Mouse (Mus musculus) c-Kit-positive CD71-positive TER-119-positive erythroid progenitor cells, embryonic 14.5 days (primary cell): ENCODE results near the gene Cbx4.
"Not testable (repeated sequence)": the region's sequence is repeated elsewhere in the genome, so short reads cannot be mapped to it uniquely, and the experiment has no call there.

Source experiments
- DNase-seq: peaks from one replicate; pipeline ENCODE4 v3.0.0-alpha.2; 2013; ENCODE audit warnings: low spot score

Gene Cbx4

GRCm38 (mm10) chr11:119109415-119110071, 23.5 kb upstream of the Cbx4 start:
- no peak for DNase-seq

GRCm38 (mm10) chr11:119108573-119109263, 22.7 kb upstream of the Cbx4 start:
- DNase-seq = no peak

DNA sequence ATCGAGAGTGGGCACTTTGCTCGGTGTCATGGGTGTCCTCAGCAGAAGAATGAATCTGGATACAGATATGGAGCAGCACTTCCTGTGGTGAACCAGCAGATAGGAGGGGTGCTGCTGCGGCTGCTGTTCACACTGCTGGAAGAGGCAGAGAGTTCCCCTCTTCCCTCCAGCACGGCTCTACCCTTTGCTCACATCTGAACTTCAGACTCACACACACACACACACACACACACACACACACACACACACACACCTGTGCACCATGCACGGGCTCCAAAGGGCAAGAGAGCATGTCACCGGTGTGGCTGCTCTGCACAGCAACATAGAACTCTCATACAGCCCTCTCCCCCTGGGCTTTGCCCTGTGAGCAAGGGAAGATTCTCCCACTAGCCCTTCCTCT, 20.3 kb upstream of the Cbx4 start:
- no peak for DNase-seq

DNA sequence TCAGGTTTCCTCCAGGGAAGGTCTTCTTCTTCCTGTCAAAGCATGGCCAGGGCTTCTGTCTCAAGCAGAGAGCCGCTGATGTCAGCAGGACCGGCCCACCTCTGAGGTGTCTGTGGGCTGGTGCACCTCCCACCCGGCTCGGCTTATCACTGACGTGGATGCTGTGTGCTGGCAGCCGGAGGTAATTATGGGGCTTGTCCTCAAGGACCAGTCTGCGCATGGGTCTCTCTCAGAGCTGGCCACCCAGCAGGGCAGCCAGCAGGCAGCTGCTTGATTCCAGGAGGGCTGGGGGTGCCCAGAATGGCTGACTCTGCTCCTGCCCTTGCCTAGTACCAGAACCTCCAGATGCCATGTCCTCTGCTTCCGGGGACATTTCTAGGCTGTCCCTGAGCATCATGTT, 19.7 kb upstream of the Cbx4 start:
- no peak for DNase-seq

DNA sequence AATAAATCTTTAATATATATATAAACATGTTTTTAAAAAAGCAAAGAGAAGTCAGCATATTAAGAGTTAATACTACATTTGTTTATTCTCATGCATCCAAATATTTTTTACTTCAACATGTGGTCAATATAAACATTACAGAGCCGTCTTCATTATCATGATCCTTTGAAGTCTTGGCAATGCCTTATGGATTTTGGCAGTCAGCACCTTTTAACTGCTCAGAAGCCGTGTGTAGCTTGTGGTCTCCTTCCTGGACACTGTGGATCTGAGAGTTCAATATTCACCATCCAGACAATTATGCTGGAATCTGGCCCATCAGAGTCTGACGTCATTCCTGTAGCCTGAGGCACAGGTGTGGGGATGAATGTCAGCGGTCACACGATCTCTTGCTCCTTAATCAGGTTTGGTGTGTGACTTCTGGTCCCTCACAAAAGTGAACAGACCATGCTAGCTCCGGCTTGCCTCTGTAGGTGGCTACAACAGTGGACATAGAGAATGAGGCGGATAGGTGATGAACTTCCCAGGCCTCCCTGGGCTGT, 19.1 kb upstream of the Cbx4 start:
- no peak for DNase-seq

DNA sequence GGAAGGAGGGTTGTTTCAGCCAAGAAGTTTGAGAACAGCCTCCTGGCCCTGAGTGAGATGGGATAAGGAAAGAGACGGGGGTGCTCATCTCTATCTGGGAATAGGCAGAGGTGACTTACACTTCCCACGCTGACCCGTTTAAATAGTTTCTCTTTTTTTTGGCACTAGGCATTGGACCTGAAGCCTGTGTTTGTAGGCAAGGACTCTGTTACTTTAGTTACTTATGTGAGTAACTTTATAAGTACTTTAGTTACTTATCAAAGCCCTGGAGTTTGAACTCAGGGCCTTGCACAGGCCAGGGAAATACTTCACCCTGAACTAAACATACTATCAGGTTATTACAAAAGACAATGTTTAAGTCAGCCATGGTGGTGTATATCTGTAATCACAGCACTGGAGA, 18.0 kb upstream of the Cbx4 start:
- no peak for DNase-seq

GRCm38 (mm10) chr11:119100355-119100754, 14.3 kb upstream of the Cbx4 start:
- DNase-seq = not testable (repeated sequence)

DNA sequence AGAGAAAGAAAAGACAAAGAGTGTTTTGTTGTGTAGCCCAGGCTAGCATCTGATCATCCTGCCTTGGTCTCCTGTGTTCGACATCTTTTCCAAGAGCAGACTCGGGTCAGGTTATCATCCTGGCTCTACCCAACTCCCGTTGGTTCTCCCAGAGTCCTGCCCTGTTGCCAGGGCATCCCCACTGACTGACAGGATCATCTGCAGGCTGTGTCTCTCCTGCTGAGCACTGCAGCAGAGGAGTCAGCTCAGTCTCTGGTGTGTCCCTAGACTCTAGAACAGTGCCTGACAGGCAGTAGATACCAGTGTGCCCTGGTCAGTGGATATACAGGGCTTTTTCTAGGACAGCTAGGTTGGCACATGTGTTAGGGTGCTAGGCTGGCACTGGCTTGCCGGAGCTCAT, 12.2 kb upstream of the Cbx4 start:
- no peak for DNase-seq

DNA sequence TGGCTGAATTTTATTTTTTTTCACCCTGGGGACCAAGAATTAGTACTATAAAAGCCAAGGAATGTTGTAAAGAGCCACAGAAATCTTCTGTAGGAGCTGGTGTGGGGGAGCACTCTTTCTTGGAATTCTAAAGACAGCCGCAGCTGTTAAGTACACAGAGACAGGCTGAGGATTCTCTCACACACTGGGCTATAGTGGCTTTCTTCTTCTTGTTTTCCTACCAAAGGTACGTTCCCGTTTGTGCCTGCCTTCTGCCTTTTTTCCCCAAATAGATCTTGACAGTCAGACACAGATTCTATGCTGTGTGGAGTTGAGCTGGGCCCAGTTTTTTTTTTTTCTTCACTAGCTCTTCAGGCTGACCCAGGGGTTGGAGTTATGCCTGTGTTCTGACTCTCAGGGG, 9.4 kb upstream of the Cbx4 start:
- DNase-seq = no peak

DNA sequence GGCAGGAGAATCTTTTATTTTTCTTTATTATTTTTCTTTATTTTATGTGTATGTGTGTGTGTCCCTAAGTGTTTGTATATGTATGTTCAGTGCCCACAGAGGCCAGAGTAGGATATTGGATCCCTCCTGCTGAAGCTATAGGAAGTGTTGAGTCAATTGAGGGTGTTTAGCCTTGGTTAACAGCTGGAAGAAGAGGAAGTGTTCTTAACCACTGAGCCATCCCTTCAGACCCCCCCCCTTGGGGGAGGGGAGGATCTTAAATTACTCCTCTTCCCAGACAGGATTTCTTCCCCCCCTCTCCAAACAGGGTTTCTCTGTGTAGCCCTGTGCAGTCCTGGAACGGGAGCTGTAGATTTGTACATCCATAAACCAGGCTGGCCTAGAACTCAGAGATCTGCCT, 7.3 kb upstream of the Cbx4 start:
- DNase-seq = no peak

GRCm38 (mm10) chr11:119092286-119092685, 6.3 kb upstream of the Cbx4 start:
- no peak for DNase-seq

DNA sequence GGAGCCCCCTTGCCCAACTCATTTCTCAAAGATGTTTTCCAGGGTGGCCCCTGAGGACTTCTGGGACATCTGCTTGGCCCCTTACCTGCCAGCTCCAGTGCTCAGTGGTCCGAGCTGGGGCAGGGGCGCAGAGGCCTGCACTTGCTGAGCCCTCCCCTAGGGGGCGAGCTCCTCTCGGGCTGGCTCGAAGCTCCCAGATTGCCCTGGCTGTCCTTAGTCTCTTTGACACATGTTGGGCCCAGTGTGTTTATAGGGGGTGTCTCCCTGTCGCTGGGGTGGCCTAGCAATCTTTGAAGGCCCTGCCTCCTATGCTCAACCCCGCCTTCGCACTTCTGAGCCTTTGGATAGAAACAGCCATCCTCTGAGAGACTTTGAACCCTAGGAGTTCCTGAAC, 5.6 kb upstream of the Cbx4 start:
- no peak for DNase-seq

DNA sequence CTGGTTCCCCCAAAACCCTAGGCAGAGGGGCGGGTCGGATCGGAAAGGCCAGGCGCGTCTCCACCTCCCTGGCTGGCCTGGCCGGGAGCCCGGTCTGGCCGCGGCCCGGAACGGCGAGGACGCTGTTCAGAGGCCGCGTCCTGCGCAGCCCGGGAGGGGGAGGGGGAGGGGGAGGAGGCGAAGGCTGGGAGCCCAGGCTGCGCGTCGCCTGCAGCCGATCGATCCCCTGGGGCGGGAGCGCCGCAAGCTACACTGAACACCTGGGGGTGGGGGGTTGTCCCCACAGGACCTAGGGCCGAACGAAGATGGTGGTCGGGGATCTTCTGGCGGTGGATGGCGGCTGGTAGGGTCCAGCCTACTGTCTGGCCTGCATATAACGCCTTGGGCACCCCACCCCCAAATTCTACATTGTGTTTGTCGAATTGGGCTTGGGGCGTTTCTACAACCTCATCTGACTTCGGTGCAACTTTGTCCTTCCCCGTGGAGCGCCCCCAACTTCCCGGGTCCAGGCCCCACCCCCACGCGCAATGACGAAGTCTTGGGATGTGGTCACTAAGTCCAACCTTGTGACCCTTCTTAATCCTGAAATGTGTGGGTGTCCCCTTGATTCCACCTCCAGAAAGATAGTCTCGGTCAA, 5.1 kb upstream of the Cbx4 start:
- no peak for DNase-seq

DNA sequence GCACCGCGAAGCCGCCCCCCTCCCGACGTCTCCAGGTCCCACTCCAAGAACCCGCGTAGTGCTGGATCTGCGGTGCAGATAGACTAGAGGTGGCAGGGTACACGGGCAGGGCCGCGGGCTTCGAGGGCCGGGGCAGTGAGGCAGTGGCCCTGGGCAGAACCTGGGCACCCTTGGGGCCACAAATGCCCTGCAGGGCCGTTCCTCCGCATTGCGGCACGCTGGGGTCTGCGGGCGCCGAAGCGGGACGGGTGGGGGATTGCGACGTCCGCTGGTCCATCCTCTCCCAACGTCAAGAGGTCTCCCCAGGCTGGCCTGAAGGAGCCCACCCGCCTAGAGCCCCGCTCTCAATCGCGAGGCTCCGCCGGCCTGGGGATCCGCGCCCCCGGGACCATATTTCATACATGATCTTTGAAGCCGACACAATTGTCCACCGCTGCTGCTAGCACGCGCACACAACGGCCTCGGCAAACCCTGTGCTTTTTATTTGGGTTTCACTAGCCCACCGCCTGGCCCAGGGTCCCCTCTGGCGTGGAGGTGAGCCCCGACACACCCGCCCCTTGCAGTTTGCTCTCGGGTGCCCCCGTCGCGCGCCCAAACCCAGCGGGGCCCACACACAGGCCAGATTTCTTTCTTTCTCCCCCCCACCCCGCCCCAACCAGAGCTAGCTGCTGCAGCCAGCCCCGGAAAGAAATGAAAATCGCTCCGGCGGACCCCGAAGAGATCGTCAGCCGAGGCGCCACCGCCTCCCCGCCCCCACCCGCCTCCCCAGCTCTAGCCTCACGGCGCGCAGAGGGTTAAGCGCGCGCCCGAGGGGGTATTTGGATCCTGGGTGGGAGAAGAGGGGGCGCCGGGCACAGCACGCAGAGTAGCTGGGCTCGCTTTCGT, 4.3 kb upstream of the Cbx4 start:
- no peak for DNase-seq

DNA sequence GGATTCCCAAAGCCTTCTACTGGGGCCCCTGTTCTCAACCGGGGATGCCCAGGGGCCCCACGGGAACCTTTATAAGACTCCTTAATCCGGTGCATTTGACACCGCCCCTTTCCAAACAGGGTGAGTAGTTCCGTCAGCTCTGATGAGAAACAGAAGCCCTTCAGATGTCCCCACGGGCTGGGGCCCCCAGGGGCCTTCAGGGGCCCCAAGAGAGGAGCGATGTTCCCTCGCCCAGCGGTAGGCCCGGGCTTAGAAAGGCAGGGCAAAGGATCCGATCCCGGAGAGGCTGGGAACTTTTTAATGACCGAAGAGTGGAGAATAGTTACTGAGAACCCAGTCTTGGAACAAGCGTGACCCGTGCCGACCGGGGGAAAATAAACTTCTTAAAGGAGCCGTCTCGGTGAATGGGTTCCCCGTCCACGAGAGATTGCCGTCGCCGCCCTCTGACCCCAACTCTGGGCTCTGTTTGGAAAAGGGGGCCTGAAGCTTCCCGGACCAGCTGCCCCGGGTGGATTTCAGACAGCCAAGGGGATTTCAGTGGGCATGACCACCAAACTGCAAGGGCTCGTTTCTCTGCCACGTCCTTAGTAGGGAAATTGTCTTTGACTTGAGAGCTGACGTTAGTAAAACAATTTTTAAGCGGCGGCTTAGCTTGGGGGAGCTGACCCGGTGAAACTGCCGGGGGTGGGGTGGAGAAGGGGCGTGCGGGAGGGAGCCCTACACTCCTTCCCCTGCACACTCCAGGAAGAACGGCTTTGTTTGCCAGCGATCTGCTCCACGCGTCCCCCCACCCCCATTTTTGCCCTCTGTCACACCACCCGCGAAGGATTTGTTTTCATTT, 3.4 kb upstream of the Cbx4 start:
- no peak for DNase-seq

DNA sequence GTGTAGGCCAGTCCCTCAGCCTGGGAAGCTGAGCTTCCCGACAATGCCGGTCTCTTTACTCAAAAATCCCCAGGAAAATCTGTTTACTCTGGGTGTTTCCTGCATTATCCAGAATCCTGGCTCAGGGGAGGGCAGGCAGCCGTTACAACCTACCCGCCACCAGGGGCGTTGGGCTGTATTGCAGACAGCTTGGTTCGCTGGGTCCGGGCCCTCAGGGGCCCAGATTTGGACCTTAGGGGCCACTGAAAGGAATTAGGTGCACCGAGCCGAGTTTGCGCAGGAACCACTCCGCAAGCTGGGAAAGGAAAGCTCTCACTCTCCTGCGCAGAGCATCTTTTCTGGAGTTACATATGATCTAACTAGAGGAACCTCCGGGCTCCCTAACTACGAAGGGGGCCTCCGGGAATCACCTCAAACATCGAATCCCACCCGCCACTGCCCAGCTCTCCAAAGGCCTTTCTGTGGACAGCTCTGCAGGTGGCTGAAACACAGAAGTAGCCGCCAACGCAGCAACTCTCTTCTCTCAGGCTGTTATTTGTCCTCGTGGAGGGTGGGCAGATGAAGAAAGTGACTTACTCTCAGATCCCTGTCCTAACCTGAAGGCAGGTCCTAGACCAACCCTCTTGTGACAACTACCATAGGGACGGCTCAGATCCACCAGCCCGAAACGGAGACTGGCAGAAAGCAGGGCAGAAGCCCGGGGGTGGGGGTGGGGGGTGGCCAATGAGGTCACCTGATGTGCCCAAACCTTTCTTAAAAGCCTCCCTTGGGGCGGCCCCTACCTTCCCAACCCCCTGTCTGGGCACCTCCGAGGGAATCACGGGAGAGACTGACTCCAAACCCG, 2.6 kb upstream of the Cbx4 start:
- DNase-seq = no peak

DNA sequence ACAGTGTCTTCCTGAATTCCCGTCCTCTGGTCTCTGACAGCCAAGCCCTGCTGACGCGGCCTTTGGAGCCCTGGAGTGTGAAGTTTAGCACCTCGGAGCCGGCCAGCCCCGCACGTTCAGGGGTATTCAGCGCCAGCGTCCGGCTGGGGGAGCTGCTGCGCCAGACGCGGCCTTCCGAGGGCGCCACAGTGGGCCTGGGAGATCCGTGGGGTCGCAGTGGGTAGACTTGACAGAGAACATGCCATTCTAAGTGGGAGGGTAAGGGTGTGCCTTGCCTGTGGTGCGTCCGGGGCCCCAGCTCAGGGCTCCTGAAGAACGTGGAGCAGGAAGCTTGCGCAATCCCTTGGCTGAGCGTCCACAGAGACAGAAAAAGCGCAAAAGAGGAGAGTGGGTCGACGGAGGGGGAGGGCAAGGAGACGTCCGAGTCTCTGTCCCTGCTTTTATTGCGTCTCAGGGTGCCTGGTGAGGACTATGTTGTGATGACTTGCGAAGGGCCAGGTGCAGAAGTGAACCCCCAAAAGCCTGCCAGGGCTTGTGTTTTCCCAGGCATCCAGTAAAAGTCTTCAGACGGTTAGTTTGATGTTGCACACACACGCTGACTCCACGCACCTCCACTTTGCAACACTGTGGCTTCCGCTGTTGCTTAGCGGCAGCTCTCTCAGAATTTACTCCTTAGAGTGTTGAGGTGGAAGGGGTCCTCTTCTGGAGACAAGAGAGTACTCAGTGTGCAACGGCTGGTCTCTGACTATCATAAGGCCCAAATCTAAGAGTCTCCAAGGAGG, 1.5 kb upstream of the Cbx4 start:
- DNase-seq = no peak

DNA sequence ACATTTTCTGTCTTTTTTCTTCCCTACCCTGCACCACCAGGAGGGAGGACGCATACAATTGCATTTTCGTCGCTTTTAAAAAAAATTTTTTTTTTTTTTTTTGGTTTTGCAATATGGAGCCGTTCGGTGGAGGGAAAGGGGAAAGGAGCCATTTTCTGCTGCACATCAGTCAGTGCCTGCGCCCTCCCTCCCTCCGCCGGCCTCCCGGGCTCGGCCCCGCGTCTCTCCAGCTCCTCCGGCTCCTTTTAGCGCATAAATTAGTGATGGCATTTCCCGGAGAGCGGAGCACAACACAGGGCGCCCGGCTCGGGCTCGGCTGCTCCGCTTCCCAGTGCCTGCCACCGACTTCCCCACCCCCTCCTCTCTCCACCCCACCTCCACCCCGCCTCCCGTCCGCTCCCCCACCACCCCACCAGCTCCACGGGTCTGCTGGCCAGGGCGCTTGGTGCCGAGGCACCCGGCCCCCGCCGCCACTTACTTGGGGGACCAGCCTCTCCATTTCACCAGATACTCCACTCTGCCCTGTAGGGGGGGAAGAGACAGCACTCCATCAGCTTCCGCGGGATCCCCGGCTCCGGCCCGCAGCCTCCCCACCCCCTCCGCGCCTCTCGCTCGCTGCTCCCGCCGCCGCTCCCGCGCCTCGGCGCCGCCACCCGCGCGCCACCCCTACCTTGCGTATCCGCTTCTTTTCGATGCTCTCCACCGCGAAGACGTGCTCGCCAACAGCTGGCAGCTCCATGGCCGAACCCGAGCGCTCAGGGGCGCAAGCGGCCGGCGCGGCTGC, 550 bp downstream of the Cbx4 start:
- DNase-seq = no peak
